Mouse (Mus musculus): ENCODE measurements around the gene Cap2. TPM values are rescaled to one million over a fixed set of nuclear protein-coding genes. Genes with fewer than 3 reads are reported as not detected.

The Cap2 gene
- polyA plus RNA-seq, 1 experiment = 6.2 TPM

- WGBS = 66% methylated on average over 4 of the region's 4 CpGs
- Histone ChIP-seq H3K4me3 (ENCODE audit: low read depth, low read length) (no peak overlapping the region), H3K36me3 (ENCODE audit: control insufficient read depth, insufficient read depth, low read length) (peaks cover 45% of the 10 kb centered on the region), H3K4me1 (ENCODE audit: control insufficient read depth, insufficient read depth, insufficient read length, low read length) (0 out of 2 replicates have a peak, but pooled peaks cover 2% of the 10 kb centered on the region), H3K27ac (ENCODE audit: insufficient read depth, low read depth, low read length) (no peak overlapping the region), H3K27me3 (ENCODE audit: control insufficient read depth, insufficient read depth, low read length) (no peaks in the 10 kb centered on the region)
- TF ChIP-seq POLR2A (IDR thresholded peaks at IDR 0.05; ENCODE audit: low read depth, low read length) = no peak
- TF ChIP-seq CTCF (IDR thresholded peaks at IDR 0.05; ENCODE audit: extremely low read depth, insufficient read length, insufficient replicate concordance, low read depth, low read length) = no peak
These were observed 176.1 kb downstream of the Cap2 start for GRCm38 (mm10) chr13:46677721-46678120.

- TF ChIP-seq CTCF (IDR thresholded peaks at IDR 0.05; ENCODE audit: extremely low read depth, insufficient read length, insufficient replicate concordance, low read depth, low read length) (no peak), POLR2A (IDR thresholded peaks at IDR 0.05; ENCODE audit: low read depth, low read length) (no peak)
- H3K36me3 ChIP-seq (ENCODE audit: control insufficient read depth, insufficient read depth, low read length) = peaks cover 38% of the 10 kb centered on the region
- H3K27ac ChIP-seq (ENCODE audit: insufficient read depth, low read depth, low read length) = no peak overlapping the region
- no peaks in the 10 kb centered on the region for H3K27me3 ChIP-seq (ENCODE audit: control insufficient read depth, insufficient read depth, low read length)
- 72% methylated on average over 2 of the region's 2 CpGs for WGBS
- no peak overlapping the region for H3K4me3 ChIP-seq (ENCODE audit: low read depth, low read length)
- H3K4me1 ChIP-seq (ENCODE audit: control insufficient read depth, insufficient read depth, insufficient read length, low read length) = peaks cover 9% of the 10 kb centered on the region; the same call in 1 of the 2 replicates
These were observed 181.3 kb downstream of the Cap2 start for GRCm38 (mm10) chr13:46682921-46683320.

GRCm38 (mm10) chr13:46683370-46683769, 181.7 kb downstream of the Cap2 start:
- peak overlapping the region; percentile 53; the same call in 1 of the 2 replicates for H3K27ac ChIP-seq (ENCODE audit: insufficient read depth, low read depth, low read length)
- H3K27me3 ChIP-seq (ENCODE audit: control insufficient read depth, insufficient read depth, low read length) = no peaks in the 10 kb centered on the region
- H3K36me3 ChIP-seq (ENCODE audit: control insufficient read depth, insufficient read depth, low read length) = peaks cover 36% of the 10 kb centered on the region
- H3K4me3 ChIP-seq (ENCODE audit: low read depth, low read length) = no peak overlapping the region
- TF ChIP-seq CTCF (IDR thresholded peaks at IDR 0.05; ENCODE audit: extremely low read depth, insufficient read length, insufficient replicate concordance, low read depth, low read length) (no peak), POLR2A (IDR thresholded peaks at IDR 0.05; ENCODE audit: low read depth, low read length) (no peak)
- WGBS = 36% methylated on average over 1 of the region's 1 CpGs
- peaks cover 9% of the 10 kb centered on the region; the same call in 1 of the 2 replicates for H3K4me1 ChIP-seq (ENCODE audit: control insufficient read depth, insufficient read depth, insufficient read length, low read length)

DNA sequence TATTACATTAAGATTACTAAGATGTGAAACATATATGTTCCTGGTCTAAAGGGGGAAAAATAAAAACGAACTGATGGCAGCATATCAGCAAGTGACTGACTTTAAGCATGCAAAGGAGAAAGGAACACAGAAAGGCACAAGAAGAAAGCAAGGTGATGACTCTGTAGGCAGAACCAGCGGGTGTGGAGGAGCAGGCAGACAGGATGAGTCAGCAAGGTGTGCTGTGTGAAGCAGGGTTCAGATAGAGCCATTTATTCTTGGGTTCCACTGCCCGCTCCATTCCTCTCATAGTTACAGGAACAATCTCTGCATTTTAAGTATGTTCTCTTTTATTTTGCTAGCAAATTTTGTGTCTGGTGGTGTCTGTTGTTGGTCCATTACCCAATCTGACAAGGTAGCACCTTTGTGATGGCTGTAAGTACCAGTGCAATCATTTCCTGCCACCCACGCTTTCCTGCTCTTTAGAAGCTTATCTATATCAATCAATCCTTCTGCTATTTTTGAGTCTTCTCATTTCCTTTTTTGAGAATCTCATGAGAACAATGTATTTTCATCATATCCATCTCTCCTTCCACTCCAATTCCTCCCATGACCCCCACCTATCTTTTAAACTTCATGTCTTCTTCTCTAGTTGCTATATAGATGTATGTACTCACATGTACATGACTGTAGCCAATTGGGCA, 189.1 kb downstream of the Cap2 start:
- Histone ChIP-seq H3K4me3 (ENCODE audit: low read depth, low read length) (no peak overlapping the region), H3K27me3 (ENCODE audit: control insufficient read depth, insufficient read depth, low read length) (no peaks in the 10 kb centered on the region), H3K36me3 (ENCODE audit: control insufficient read depth, insufficient read depth, low read length) (peaks cover 22% of the 10 kb centered on the region), H3K4me1 (ENCODE audit: control insufficient read depth, insufficient read depth, insufficient read length, low read length) (no peaks in the 10 kb centered on the region), H3K27ac (ENCODE audit: insufficient read depth, low read depth, low read length) (peak overlapping the region; percentile 47)
- WGBS = 52% methylated on average over 4 of the region's 4 CpGs
- TF ChIP-seq POLR2A (IDR thresholded peaks at IDR 0.05; ENCODE audit: low read depth, low read length) (no peak), CTCF (IDR thresholded peaks at IDR 0.05; ENCODE audit: extremely low read depth, insufficient read length, insufficient replicate concordance, low read depth, low read length) (no peak)

DNA sequence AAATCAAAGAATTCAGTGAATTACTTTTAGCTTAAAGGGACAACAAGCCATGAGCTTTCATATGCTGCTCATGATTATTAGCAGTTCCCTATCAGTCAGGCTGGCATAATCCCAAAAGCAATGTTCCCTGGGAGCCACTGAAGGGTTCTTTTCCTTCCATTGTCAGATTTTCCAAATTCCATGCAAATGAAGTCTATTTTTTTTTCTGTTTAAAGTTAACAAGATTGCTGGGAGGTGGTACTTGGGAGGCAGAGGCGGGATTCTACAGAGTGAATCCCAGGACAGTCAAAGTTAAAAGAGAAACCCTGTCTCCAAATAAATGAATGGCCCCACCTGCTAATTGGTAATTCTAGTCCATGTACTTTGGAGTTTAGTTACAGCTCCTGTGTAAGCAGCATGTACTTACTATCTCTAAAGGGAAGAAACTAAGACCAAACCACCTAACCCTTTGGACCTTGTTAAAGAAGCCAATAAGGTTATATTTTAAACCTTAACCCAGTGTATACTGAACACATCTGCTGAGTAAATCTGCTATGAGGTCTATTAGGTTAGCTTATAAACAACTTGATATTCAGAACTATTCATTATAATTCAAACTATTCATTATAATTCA, 193.8 kb downstream of the Cap2 start:
- Histone ChIP-seq H3K27ac (ENCODE audit: insufficient read depth, low read depth, low read length) (peak overlapping the region; percentile 83), H3K36me3 (ENCODE audit: control insufficient read depth, insufficient read depth, low read length) (peaks cover 18% of the 10 kb centered on the region), H3K4me3 (ENCODE audit: low read depth, low read length) (no peak overlapping the region), H3K27me3 (ENCODE audit: control insufficient read depth, insufficient read depth, low read length) (no peaks in the 10 kb centered on the region), H3K4me1 (ENCODE audit: control insufficient read depth, insufficient read depth, insufficient read length, low read length) (peaks cover 6% of the 10 kb centered on the region; the same call in 1 of the 2 replicates)
- WGBS = 21% methylated on average over 1 of the region's 1 CpGs
- TF ChIP-seq CTCF (IDR thresholded peaks at IDR 0.05; ENCODE audit: extremely low read depth, insufficient read length, insufficient replicate concordance, low read depth, low read length) (no peak), POLR2A (IDR thresholded peaks at IDR 0.05; ENCODE audit: low read depth, low read length) (no peak)

GRCm38 (mm10) chr13:46695932-46696331, 194.3 kb downstream of the Cap2 start:
- TF ChIP-seq POLR2A (IDR thresholded peaks at IDR 0.05; ENCODE audit: low read depth, low read length) = no peak
- no peak for TF ChIP-seq CTCF (IDR thresholded peaks at IDR 0.05; ENCODE audit: extremely low read depth, insufficient read length, insufficient replicate concordance, low read depth, low read length)
- H3K4me1 ChIP-seq (ENCODE audit: control insufficient read depth, insufficient read depth, insufficient read length, low read length) = peaks cover 6% of the 10 kb centered on the region; the same call in 1 of the 2 replicates
- peak overlapping the region; percentile 46; the same call in 1 of the 2 replicates for H3K27ac ChIP-seq (ENCODE audit: insufficient read depth, low read depth, low read length)
- H3K36me3 ChIP-seq (ENCODE audit: control insufficient read depth, insufficient read depth, low read length) = peaks cover 19% of the 10 kb centered on the region
- H3K4me3 ChIP-seq (ENCODE audit: low read depth, low read length) = no peak overlapping the region
- WGBS = 37% methylated on average over 1 of the region's 1 CpGs
- H3K27me3 ChIP-seq (ENCODE audit: control insufficient read depth, insufficient read depth, low read length) = no peaks in the 10 kb centered on the region

GRCm38 (mm10) chr13:46696788-46697187, 195.1 kb downstream of the Cap2 start:
- peaks cover 6% of the 10 kb centered on the region; the same call in 1 of the 2 replicates for H3K4me1 ChIP-seq (ENCODE audit: control insufficient read depth, insufficient read depth, insufficient read length, low read length)
- no peak for TF ChIP-seq CTCF (IDR thresholded peaks at IDR 0.05; ENCODE audit: extremely low read depth, insufficient read length, insufficient replicate concordance, low read depth, low read length)
- no peak for TF ChIP-seq POLR2A (IDR thresholded peaks at IDR 0.05; ENCODE audit: low read depth, low read length)
- H3K36me3 ChIP-seq (ENCODE audit: control insufficient read depth, insufficient read depth, low read length) = peaks cover 21% of the 10 kb centered on the region
- 37% methylated on average over 2 of the region's 2 CpGs for WGBS
- H3K27me3 ChIP-seq (ENCODE audit: control insufficient read depth, insufficient read depth, low read length) = no peaks in the 10 kb centered on the region
- H3K4me3 ChIP-seq (ENCODE audit: low read depth, low read length) = no peak overlapping the region
- H3K27ac ChIP-seq (ENCODE audit: insufficient read depth, low read depth, low read length) = peak overlapping the region; percentile 90

All from small intestine, adult 2 months (tissue).